Mouse (Mus musculus) liver, postnatal 0 days (tissue): ENCODE measurements around the gene Sprr1b. TPM values are rescaled to one million over a fixed set of nuclear protein-coding genes. Genes with fewer than 3 reads are reported as not detected.

ENCODE experiments used
- ATAC-seq: fragments of 200-750 bp; cut with Nextera tagmentation; 2 replicates; pipeline ENCODE4 v1.8.0; 2017; ENCODE audit warnings: mild to moderate bottlenecking, moderate library complexity
- DNase-seq: peaks from one replicate; pipeline ENCODE4 v3.0.0-alpha.2; 2016
- H3K27ac ChIP-seq: fragments of 300-500 bp; sonication (generic); 2 replicates; pipeline ENCODE4 v1.5.1; 2014; ENCODE audit warnings: antibody characterized with exemption, moderate library complexity, mild to moderate bottlenecking, low read depth
- H3K27me3 ChIP-seq: fragments of 300-500 bp; sonication (generic); 2 replicates; pipeline ENCODE4 v1.6.1; 2014; ENCODE audit warnings: low read length, control low read depth, mixed read lengths; ENCODE audit not compliant: insufficient read depth
- H3K36me3 ChIP-seq: fragments of 300-500 bp; sonication (generic); replicated peaks from 2 replicates; pipeline ENCODE4 v1.6.1; 2014; ENCODE audit warnings: mild to moderate bottlenecking, control low read depth, low read length, moderate library complexity, mixed read lengths; ENCODE audit not compliant: insufficient read depth
- H3K4me1 ChIP-seq: fragments of 300-500 bp; sonication (generic); 2 replicates; pipeline ENCODE4 v1.6.1; 2014; ENCODE audit warnings: antibody characterized with exemption, mild to moderate bottlenecking, control low read depth; ENCODE audit not compliant: insufficient read depth
- H3K4me2 ChIP-seq: fragments of 300-500 bp; sonication (generic); 2 replicates; pipeline ENCODE4 v1.6.1; 2014; ENCODE audit warnings: low read depth, mild to moderate bottlenecking, low read length, moderate library complexity, mixed read lengths
- H3K4me3 ChIP-seq: fragments of 300-500 bp; sonication (generic); 2 replicates; pipeline ENCODE4 v1.5.1; 2014; ENCODE audit warnings: low read depth, low read length
- H3K9ac ChIP-seq: fragments of 300-500 bp; sonication (generic); replicated peaks from 2 replicates; pipeline ENCODE4 v1.6.1; 2014; ENCODE audit warnings: mild to moderate bottlenecking, moderate library complexity
- H3K9me3 ChIP-seq: fragments of 300-500 bp; sonication (generic); 2 replicates; pipeline ENCODE4 v1.6.1; 2016; ENCODE audit warnings: mild to moderate bottlenecking, control low read depth, low read length, mixed read lengths
- CTCF ChIP-seq: sonication (generic); IDR thresholded peaks from 2 replicates; pipeline ENCODE4 v1.5.1; 2016; ENCODE audit warnings: antibody characterized with exemption, low read depth
- EP300 ChIP-seq: IDR thresholded peaks from 2 replicates; pipeline ENCODE4 v1.6.1; 2016; ENCODE audit warnings: antibody characterized with exemption, low read depth, mild to moderate bottlenecking
- WGBS: fragments of 180-500 bp; shearing (Covaris S2); extraction: QIAGEN DNeasy Blood & Tissue Kit; methylation state at CpG from one replicate; pipeline ENCODE4 v1.1.7; 2014; ENCODE audit not compliant: insufficient replicate concordance; 5-methylcytosine and 5-hydroxymethylcytosine counted together
- polyA plus RNA-seq: library from polyadenylated mRNA; unstranded; fragments of >200 nt; fragmentation: Nextera tagmentation; extraction: Ambion mirVana; gene quantifications from 2 replicates; pipeline ENCODE4 v1.2.1, GENCODE M21; 2015

Gene Sprr1b
- polyA plus RNA-seq, 1 experiment from 2014 or later: not detected

- 76% methylated on average over 2 of the region's 2 CpGs for WGBS
- no peak for TF ChIP-seq EP300
- no peak for TF ChIP-seq CTCF
- H3K4me2 ChIP-seq: no peak within 1 kb of the TSS
- no peak within 1 kb of the TSS for H3K9ac ChIP-seq
- no peaks in the 10 kb centered on the region for H3K27me3 ChIP-seq
- no peak for DNase-seq
- no peak for ATAC-seq
- no peaks in the 10 kb centered on the region for H3K4me1 ChIP-seq
- H3K9me3 ChIP-seq: no peaks in the 10 kb centered on the region
- no peak within 1 kb of the TSS for H3K4me3 ChIP-seq
- no peak within 1 kb of the TSS for H3K27ac ChIP-seq
- H3K36me3 ChIP-seq: no peaks in the 10 kb centered on the region
These were observed 30.9 kb downstream of the Sprr1b start, which contains the start of gene Sprr2i for GRCm38 (mm10) chr3:92407691-92408090. TSS of gene Sprr2i (plus strand) at chr3:92407991.

DNA sequence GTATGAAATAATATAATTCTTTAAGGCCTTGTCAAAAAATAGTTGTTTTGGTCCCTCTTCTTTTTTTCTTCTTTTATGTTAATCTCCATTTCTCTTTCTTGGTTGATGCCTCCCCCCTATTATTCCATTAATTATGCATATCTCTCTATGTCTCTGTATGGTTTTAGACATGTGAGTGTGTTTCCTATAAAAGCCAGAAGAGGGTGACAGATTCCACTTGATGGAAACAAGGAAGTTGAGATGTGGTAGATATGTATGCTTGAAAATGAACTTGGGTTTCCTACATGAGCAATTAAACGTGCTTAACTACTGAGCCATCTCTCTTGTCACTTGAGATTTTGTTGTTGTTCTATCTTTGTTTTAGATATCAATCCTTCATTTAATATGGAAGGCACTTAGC is 44.3 kb downstream of the Sprr1b start:
- Histone ChIP-seq H3K4me3 (no peak overlapping the region), H3K4me1 (no peaks in the 10 kb centered on the region), H3K27me3 (no peaks in the 10 kb centered on the region), H3K27ac (no peak overlapping the region), H3K36me3 (no peaks in the 10 kb centered on the region), H3K9me3 (no peaks in the 10 kb centered on the region), H3K4me2 (no peak overlapping the region), H3K9ac (no peak overlapping the region)
- no peak for ATAC-seq
- TF ChIP-seq CTCF (peak; percentile 36; the same call in 1 of the 2 replicates), EP300 (no peak)
- 28% methylated on average over 1 of the region's 1 CpGs for WGBS
- DNase-seq: no peak

Other genes with a start within 250 kb of the Sprr1b start
- not detected in 2 replicates for gene Sprr2a1, start 223.0 kb downstream of the Sprr1b start, polyA plus RNA-seq
- gene Sprr2a2, start 222.9 kb downstream of the Sprr1b start, polyA plus RNA-seq: 0.21 TPM in 1 of 2 replicates, not detected in the other
- gene Sprr2a3, start 153.4 kb downstream of the Sprr1b start, polyA plus RNA-seq: not detected in 2 replicates
- gene Sprr2b, start 122.2 kb downstream of the Sprr1b start, polyA plus RNA-seq: not detected in 2 replicates
- gene Sprr2d, start 99.6 kb downstream of the Sprr1b start, polyA plus RNA-seq: not detected in 2 replicates
- not detected in 2 replicates for gene Sprr2e, start 86.6 kb downstream of the Sprr1b start, polyA plus RNA-seq
- not detected in 2 replicates for gene Sprr2f, start 73.6 kb downstream of the Sprr1b start, polyA plus RNA-seq
- gene Sprr2h, start 53.1 kb downstream of the Sprr1b start, polyA plus RNA-seq: not detected in 2 replicates
- gene Sprr2i, start 30.8 kb downstream of the Sprr1b start, polyA plus RNA-seq: not detected in 2 replicates
- not detected in 2 replicates for gene Sprr2j-ps, start 20.7 kb downstream of the Sprr1b start, polyA plus RNA-seq
- 4.1 and 4.5 TPM in 2 replicates for gene Gm9774, start 9.4 kb downstream of the Sprr1b start, polyA plus RNA-seq
- 0.18 TPM in 1 of 2 replicates, not detected in the other for gene Sprr2k, start 6.2 kb downstream of the Sprr1b start, polyA plus RNA-seq
- not detected in 2 replicates for gene Sprr3, start 19.9 kb upstream of the Sprr1b start, polyA plus RNA-seq
- 0.14 TPM in 1 of 2 replicates, not detected in the other for gene Sprr1a, start 47.1 kb upstream of the Sprr1b start, polyA plus RNA-seq
- not detected in 2 replicates for gene Sprr4, start 61.7 kb upstream of the Sprr1b start, polyA plus RNA-seq
- gene 2310046K23Rik, start 95.7 kb upstream of the Sprr1b start, polyA plus RNA-seq: not detected in 2 replicates
- not detected in 2 replicates for gene Ivl, start 134.9 kb upstream of the Sprr1b start, polyA plus RNA-seq
- 5.1 and 6.3 TPM in 2 replicates for gene Smcp, start 150.2 kb upstream of the Sprr1b start, polyA plus RNA-seq
- gene 2210017I01Rik, start 168.7 kb upstream of the Sprr1b start, polyA plus RNA-seq: not detected in 2 replicates
- gene Lce6a, start 182.9 kb upstream of the Sprr1b start, polyA plus RNA-seq: not detected in 2 replicates
- not detected in 2 replicates for gene Lce1a1, start 209.5 kb upstream of the Sprr1b start, polyA plus RNA-seq
- not detected in 2 replicates for gene Lce1b, start 218.1 kb upstream of the Sprr1b start, polyA plus RNA-seq
- gene Lce1a2, start 231.5 kb upstream of the Sprr1b start, polyA plus RNA-seq: not detected in 2 replicates
- not detected in 2 replicates for gene Lce1c, start 240.5 kb upstream of the Sprr1b start, polyA plus RNA-seq
- not detected in 2 replicates for gene Lce1d, start 248.4 kb upstream of the Sprr1b start, polyA plus RNA-seq